Mouse (Mus musculus) megakaryocyte, embryonic 14.5 days (primary cell): ENCODE results near the gene Klrc3.

Source experiments
- FLI1 ChIP-seq: IDR thresholded peaks from 2 replicates; pipeline ENCODE4 v1.6.1; 2012; ENCODE audit warnings: low read length, inconsistent platforms, mixed read lengths
- GATA1 ChIP-seq: IDR thresholded peaks from 3 replicates; pipeline ENCODE4 v1.6.1; 2012; ENCODE audit warnings: mixed read lengths, low read length, inconsistent platforms, borderline replicate concordance

DNA sequence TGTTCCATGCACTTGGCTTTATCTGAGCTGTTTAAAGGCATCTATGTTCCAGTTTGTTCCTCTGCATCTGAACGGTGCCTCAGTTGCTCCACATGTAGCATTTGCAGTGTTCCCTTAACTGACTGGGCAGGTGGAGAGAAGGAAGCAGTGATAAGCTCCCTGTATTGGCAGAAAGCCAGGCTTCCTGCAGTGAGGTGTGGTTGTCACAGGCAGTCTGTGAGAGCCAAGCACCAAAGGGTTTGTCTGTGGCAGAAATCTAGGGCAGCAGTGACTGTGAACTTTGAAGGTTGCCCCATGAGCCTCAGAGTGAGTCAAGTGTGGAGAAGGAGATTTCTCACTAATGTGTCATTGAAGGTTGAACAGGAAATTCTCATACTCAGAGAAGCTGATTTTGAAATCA, 37.2 kb upstream of the Klrc3 start:
- TF ChIP-seq GATA1 (no peak), FLI1 (no peak)
